20 mouse cellular contexts compared by ENCODE assay signal in genomic region chr2:129918141-129918790, GRCm38 (mm10).
DNase-seq lines count a peak whose midpoint lies in the region; ATAC-seq and TF ChIP-seq lines count a peak whose summit lies in the region.
"Had no signal": no experiment of that assay in that cellular context is flagged by ENCODE, and none has a peak within 500 bp of the region (broad histone marks: within the 10 kb centered on the region; RNA-seq: fewer than 3 reads in every experiment).

No protein-coding gene starts in this region.

- no peaks in the 10 kb centered on the region for H3K36me3 ChIP-seq in forebrain, embryonic 13.5 days (ENCODE audit: poor library complexity, severe bottlenecking)
- no peaks in the 10 kb centered on the region for H3K36me3 ChIP-seq in forebrain, embryonic 15.5 days
- no peaks in the 10 kb centered on the region for H3K36me3 ChIP-seq in heart, embryonic 12.5 days
- H3K36me3 ChIP-seq in midbrain, postnatal 0 days (ENCODE audit: insufficient read depth, low read length) = no peaks in the 10 kb centered on the region
- H3K36me3 ChIP-seq in midbrain, embryonic 13.5 days = no peaks in the 10 kb centered on the region
- H3K36me3 ChIP-seq: embryonic facial prominence, embryonic 12.5 days; forebrain, embryonic 12.5 days; G1E had no signal

- H3K4me2 ChIP-seq in forebrain, embryonic 13.5 days = no peak overlapping the region
- no peak overlapping the region for H3K4me2 ChIP-seq in forebrain, embryonic 15.5 days (replicated peaks)
- H3K4me2 ChIP-seq in heart, embryonic 12.5 days = no peak overlapping the region
- no peak overlapping the region for H3K4me2 ChIP-seq in midbrain, postnatal 0 days (ENCODE audit: low read depth, low read length, poor library complexity, severe bottlenecking)
- H3K4me2 ChIP-seq in midbrain, embryonic 13.5 days (replicated peaks) = no peak overlapping the region
- H3K4me2 ChIP-seq: embryonic facial prominence, embryonic 12.5 days; forebrain, embryonic 12.5 days; hindbrain, embryonic 14.5 days had no signal

- no peak overlapping the region for H3K9ac ChIP-seq in forebrain, embryonic 13.5 days
- no peak overlapping the region for H3K9ac ChIP-seq in forebrain, embryonic 15.5 days (replicated peaks)
- H3K9ac ChIP-seq in heart, embryonic 12.5 days = no peak overlapping the region
- no peak overlapping the region for H3K9ac ChIP-seq in midbrain, postnatal 0 days (replicated peaks; ENCODE audit: low read length, poor library complexity, severe bottlenecking)
- no peak overlapping the region for H3K9ac ChIP-seq in midbrain, embryonic 13.5 days (replicated peaks)
- H3K9ac ChIP-seq: embryonic facial prominence, embryonic 12.5 days; forebrain, embryonic 12.5 days; hindbrain, embryonic 14.5 days had no signal

- no peaks in the 10 kb centered on the region for H3K9me3 ChIP-seq in forebrain, embryonic 13.5 days (replicated peaks)
- no peaks in the 10 kb centered on the region for H3K9me3 ChIP-seq in forebrain, embryonic 15.5 days
- H3K9me3 ChIP-seq in heart, embryonic 12.5 days (replicated peaks) = no peaks in the 10 kb centered on the region
- no peaks in the 10 kb centered on the region for H3K9me3 ChIP-seq in midbrain, postnatal 0 days (ENCODE audit: low read length)
- 0 out of 2 replicates have a peak, but pooled peaks cover 3% of the 10 kb centered on the region for H3K9me3 ChIP-seq in midbrain, embryonic 13.5 days
- H3K9me3 ChIP-seq: embryonic facial prominence, embryonic 12.5 days; forebrain, embryonic 12.5 days; G1E had no signal

- DNase-seq in cerebellum, adult 9-10 months = no peak
- no peak for DNase-seq in heart, adult 8-10 months (ENCODE audit: low spot score)
- DNase-seq in midbrain, postnatal 0 days (ENCODE audit: low spot score) = peak; percentile 66
- DNase-seq: adrenal gland, adult 8-10 months; adrenal gland, postnatal 36 days; B cell, adult 2 months; gastrocnemius, postnatal 14 days; heart, postnatal 10 days; kidney, adult 2 months had no signal

- no peaks in the 10 kb centered on the region for H3K4me1 ChIP-seq in forebrain, embryonic 13.5 days
- peaks cover 6% of the 10 kb centered on the region for H3K4me1 ChIP-seq in forebrain, embryonic 15.5 days
- H3K4me1 ChIP-seq in heart, embryonic 12.5 days (replicated peaks) = peaks cover 14% of the 10 kb centered on the region
- no peaks in the 10 kb centered on the region for H3K4me1 ChIP-seq in midbrain, postnatal 0 days (ENCODE audit: insufficient read depth, low read length)
- H3K4me1 ChIP-seq in midbrain, embryonic 13.5 days (replicated peaks) = no peaks in the 10 kb centered on the region
- H3K4me1 ChIP-seq: embryonic facial prominence, embryonic 12.5 days; forebrain, embryonic 12.5 days had no signal

- no peaks in the 10 kb centered on the region for H3K27me3 ChIP-seq in forebrain, embryonic 13.5 days
- no peaks in the 10 kb centered on the region for H3K27me3 ChIP-seq in forebrain, embryonic 15.5 days
- H3K27me3 ChIP-seq in heart, embryonic 12.5 days (replicated peaks) = peaks cover 4% of the 10 kb centered on the region; the same call in 1 of the 2 replicates
- H3K27me3 ChIP-seq in midbrain, postnatal 0 days (ENCODE audit: insufficient read depth, low read length) = no peaks in the 10 kb centered on the region
- H3K27me3 ChIP-seq in midbrain, embryonic 13.5 days = peaks cover 15% of the 10 kb centered on the region
- H3K27me3 ChIP-seq: embryonic facial prominence, embryonic 12.5 days; forebrain, embryonic 12.5 days had no signal

- WGBS in forebrain, embryonic 13.5 days = 83% methylated on average over 9 of the region's 9 CpGs
- 66% methylated on average over 9 of the region's 9 CpGs for WGBS in forebrain, embryonic 15.5 days
- WGBS in heart, embryonic 12.5 days = 43% methylated on average over 9 of the region's 9 CpGs
- 84% methylated on average over 9 of the region's 9 CpGs for WGBS in midbrain, postnatal 0 days
- WGBS in midbrain, embryonic 13.5 days = 87% methylated on average over 9 of the region's 9 CpGs

- H3K27ac ChIP-seq in forebrain, embryonic 13.5 days = no peak overlapping the region
- no peak overlapping the region for H3K27ac ChIP-seq in forebrain, embryonic 15.5 days (replicated peaks)
- H3K27ac ChIP-seq in heart, embryonic 12.5 days (ENCODE audit: poor library complexity, severe bottlenecking) = no peak overlapping the region
- no peak overlapping the region for H3K27ac ChIP-seq in midbrain, postnatal 0 days (ENCODE audit: low read depth, low read length)
- no peak overlapping the region for H3K27ac ChIP-seq in midbrain, embryonic 13.5 days
- H3K27ac ChIP-seq: embryonic facial prominence, embryonic 12.5 days; forebrain, embryonic 12.5 days; hindbrain, embryonic 14.5 days had no signal

- H3K4me3 ChIP-seq in forebrain, embryonic 13.5 days = no peak overlapping the region
- no peak overlapping the region for H3K4me3 ChIP-seq in forebrain, embryonic 15.5 days
- H3K4me3 ChIP-seq in heart, embryonic 12.5 days = no peak overlapping the region
- no peak overlapping the region for H3K4me3 ChIP-seq in midbrain, postnatal 0 days (ENCODE audit: low read depth, low read length)
- H3K4me3 ChIP-seq in midbrain, embryonic 13.5 days (replicated peaks) = no peak overlapping the region
- H3K4me3 ChIP-seq: embryonic facial prominence, embryonic 12.5 days; forebrain, embryonic 12.5 days had no signal

- 0 out of 2 replicates have a peak, but pooled peaks have one; percentile 40 for ATAC-seq in cerebellum, adult (ENCODE audit: insufficient number of reproducible peaks, low FRiP score, low TSS enrichment)
- 0 out of 2 replicates have a peak, but pooled peaks have one; percentile 33 for ATAC-seq in forebrain, embryonic 13.5 days
- no peak; the same call in 1 of the 2 replicates for ATAC-seq in forebrain, embryonic 15.5 days (replicated peaks)
- peak; percentile 22; the same call in 1 of the 2 replicates for ATAC-seq in heart, embryonic 12.5 days (ENCODE audit: insufficient number of reproducible peaks, low FRiP score)
- ATAC-seq in midbrain, postnatal 0 days (ENCODE audit: low FRiP score) = no peak
- ATAC-seq in midbrain, embryonic 13.5 days = no peak
- ATAC-seq: CD4-positive, CD25-positive, alpha-beta regulatory T cell, adult 4 months; intestine, embryonic 16.5 days had no signal

- no peak for TF ChIP-seq CTCF in midbrain, postnatal 0 days (IDR thresholded peaks at IDR 0.05)

Comparison
In these comparisons a context has a peak if more than half of its experiments do, and no peak if none do; other contexts are left out.
1. ATAC-seq: peak in cerebellum, adult (single experiment), forebrain, embryonic 13.5 days (single experiment) and heart, embryonic 12.5 days (single experiment); none in forebrain, embryonic 15.5 days (single experiment), midbrain, postnatal 0 days (single experiment) and midbrain, embryonic 13.5 days (single experiment).